Mouse (Mus musculus): ENCODE results near the gene Dact2. TPM values are rescaled to one million over a fixed set of nuclear protein-coding genes. Genes with fewer than 3 reads are reported as not detected.
A peak's percentile ranks its signal among the peaks of the same experiment; 100 is the strongest.

Gene Dact2
- total and polyA plus RNA-seq, 3 experiments = not detected

- Histone ChIP-seq H3K9ac (ENCODE audit: insufficient read depth, low read depth) (no peak overlapping the region), H3K4me2 (ENCODE audit: insufficient read depth, low read depth, poor library complexity, severe bottlenecking) (no peak overlapping the region), H3K4me3 (replicated peaks in 1 of 3; ENCODE audit: low read depth in 2 of 3, low read length in 2 of 3, poor library complexity in 1 of 3) (no peak overlapping the region), H3K27ac (ENCODE audit: insufficient read depth, low read depth) (no peak overlapping the region), H3K9me3 (replicated peaks; ENCODE audit: low read length) (peaks cover 5% of the 10 kb centered on the region), H3K36me3 (replicated peaks in 1 of 2; ENCODE audit: control insufficient read depth in 1 of 2, insufficient read depth in 1 of 2, low read length in 1 of 2) (no peaks in the 10 kb centered on the region), H3K4me1 (ENCODE audit: control insufficient read depth in 1 of 2, insufficient read depth in 2 of 2) (peaks cover 0 to 10% of the 10 kb centered on the region in 2 experiments; a peak in 2 of 4 replicates), H3K79me2 (replicated peaks; ENCODE audit: control insufficient read depth, extremely low read depth, insufficient read depth, poor library complexity, severe bottlenecking) (no peaks in the 10 kb centered on the region), H3K27me3 (replicated peaks) (no peaks in the 10 kb centered on the region)
- in situ Hi-C loops (cut with MboI; ENCODE audit: low pct_ligation_motif_present, low pct_unique_long_range_greater_than_20kb, low sequenced_read_pairs) (loop anchor here (25.0 kb wide), 2 partner anchors 95 to 345 kb away; no protein-coding TSS in a partner anchor), dilution Hi-C loops (cut with MboI; ENCODE audit: extremely low pct_ligation_motif_present, extremely low pct_unique_long_range_greater_than_20kb, low sequenced_read_pairs) (no loop called here)
- TF ChIP-seq CHD1 (IDR thresholded peaks at IDR 0.05; ENCODE audit: low read depth, low read length) (no peak), GABPA (IDR thresholded peaks at IDR 0.05; ENCODE audit: insufficient replicate concordance, low read depth, low read length) (no peak), SIN3A (IDR thresholded peaks at IDR 0.05; ENCODE audit: low read length) (no peak), NELFE (IDR thresholded peaks at IDR 0.05; ENCODE audit: low read depth, low read length) (no peak), KAT2A (IDR thresholded peaks at IDR 0.05; ENCODE audit: insufficient replicate concordance, low read length) (no peak), ZNF384 (IDR thresholded peaks at IDR 0.05; ENCODE audit: low read depth, low read length) (no peak), ZC3H11A (IDR thresholded peaks at IDR 0.05; ENCODE audit: low read depth, low read length) (no peak), JUN (IDR thresholded peaks at IDR 0.05; ENCODE audit: insufficient read depth, low read depth, low read length) (no peak), JUND (conservative IDR thresholded peaks at IDR 0.05; ENCODE audit: low read depth, low read length) (no peak), ZMIZ1 (IDR thresholded peaks at IDR 0.05; ENCODE audit: low read depth, low read length) (no peak), MXI1 (IDR thresholded peaks at IDR 0.05; ENCODE audit: low read depth, low read length) (no peak), SMC3 (IDR thresholded peaks at IDR 0.05; ENCODE audit: low read depth, low read length) (no peak), UBTF (IDR thresholded peaks at IDR 0.05; ENCODE audit: low read depth, low read length) (no peak), USF1 (IDR thresholded peaks at IDR 0.05; ENCODE audit: low read depth, low read length) (no peak), HCFC1 (IDR thresholded peaks at IDR 0.05; ENCODE audit: low read depth, low read length) (no peak), POLR2AphosphoS2 (IDR thresholded peaks at IDR 0.05; ENCODE audit: low read depth, low read length) (no peak), ELF1 (IDR thresholded peaks at IDR 0.05; ENCODE audit: low read depth, low read length) (no peak), MAFK (IDR thresholded peaks at IDR 0.05; ENCODE audit: insufficient replicate concordance, low read length) (no peak), USF2 (conservative IDR thresholded peaks at IDR 0.05; ENCODE audit: low read depth, low read length) (no peak)
- DNase-seq (ENCODE audit: extremely low read depth) = no peak
Measured at GRCm38 (mm10) chr17:14207093-14207561, 3.0 kb upstream of the Dact2 start.

DNA sequence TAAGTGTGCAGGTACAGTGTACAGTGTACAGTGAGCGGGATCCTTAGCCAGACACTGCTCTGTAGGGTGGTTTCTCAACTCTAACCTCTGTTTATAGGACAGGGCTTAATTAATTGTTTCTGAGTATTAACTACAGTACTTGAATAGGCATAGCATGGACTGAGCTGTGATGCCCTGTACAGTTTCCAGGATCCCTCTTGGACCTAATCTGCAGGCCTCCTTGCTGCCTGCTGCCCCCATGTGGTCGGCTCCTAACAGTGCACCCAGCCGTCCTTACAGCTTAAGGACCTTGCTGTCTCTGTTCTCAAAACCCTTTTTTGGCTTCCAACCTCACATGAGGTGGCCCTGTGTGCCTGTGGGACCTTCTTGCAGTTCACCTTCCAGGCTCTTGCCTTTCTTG, 2.0 kb upstream of the Dact2 start:
- Histone ChIP-seq H3K79me2 (replicated peaks; ENCODE audit: control insufficient read depth, extremely low read depth, insufficient read depth, poor library complexity, severe bottlenecking) (no peaks in the 10 kb centered on the region), H3K4me3 (replicated peaks in 1 of 3; ENCODE audit: low read depth in 2 of 3, low read length in 2 of 3, poor library complexity in 1 of 3) (no peak overlapping the region), H3K4me2 (ENCODE audit: insufficient read depth, low read depth, poor library complexity, severe bottlenecking) (no peak overlapping the region), H3K9ac (ENCODE audit: insufficient read depth, low read depth) (no peak overlapping the region), H3K27me3 (replicated peaks) (no peaks in the 10 kb centered on the region), H3K27ac (ENCODE audit: insufficient read depth, low read depth) (no peak overlapping the region), H3K36me3 (replicated peaks in 1 of 2; ENCODE audit: control insufficient read depth in 1 of 2, insufficient read depth in 1 of 2, low read length in 1 of 2) (no peaks in the 10 kb centered on the region), H3K4me1 (ENCODE audit: control insufficient read depth in 1 of 2, insufficient read depth in 2 of 2) (peaks cover 0 to 13% of the 10 kb centered on the region in 2 experiments; a peak in 2 of 4 replicates), H3K9me3 (replicated peaks; ENCODE audit: low read length) (peaks cover 5% of the 10 kb centered on the region)
- peak; percentile 55 for DNase-seq (ENCODE audit: extremely low read depth)
- TF ChIP-seq CTCF (conservative IDR thresholded peaks at IDR 0.05 in 1 of 2, IDR thresholded peaks at IDR 0.05 in 1 of 2; ENCODE audit: low read depth in 2 of 2, low read length in 2 of 2) = peak; percentile 83 to 84
- TF ChIP-seq ZC3H11A (IDR thresholded peaks at IDR 0.05; ENCODE audit: low read depth, low read length) = peak; percentile 3; the same call in 1 of the 2 replicates
- TF ChIP-seq RAD21 (IDR thresholded peaks at IDR 0.05; ENCODE audit: low read depth, low read length) = peak; percentile 70
- no peak for TF ChIP-seq POLR2A (IDR thresholded peaks at IDR 0.05; ENCODE audit: low read depth, low read length)
- TF ChIP-seq SMC3 (IDR thresholded peaks at IDR 0.05; ENCODE audit: low read depth, low read length) = peak; percentile 85
- peak; percentile 37; the same call in 1 of the 2 replicates for TF ChIP-seq NELFE (IDR thresholded peaks at IDR 0.05; ENCODE audit: low read depth, low read length)
- dilution Hi-C loops (cut with MboI; ENCODE audit: extremely low pct_ligation_motif_present, extremely low pct_unique_long_range_greater_than_20kb, low sequenced_read_pairs) = no loop called here
- in situ Hi-C loops (cut with MboI; ENCODE audit: low pct_ligation_motif_present, low pct_unique_long_range_greater_than_20kb, low sequenced_read_pairs) = loop anchor here (25.0 kb wide), 2 partner anchors 94 to 344 kb away; no protein-coding TSS in a partner anchor

Measured in CH12.LX (cell line).